Mouse (Mus musculus): ENCODE data around the gene Tmem132c. TPM values are rescaled to one million over a fixed set of nuclear protein-coding genes. Genes with fewer than 3 reads are reported as not detected.
"Not testable (repeated sequence)": the region's sequence is repeated elsewhere in the genome, so short reads cannot be mapped to it uniquely, and the experiment has no call there.

The Tmem132c gene
- total RNA-seq, 4 experiments from 2014 or later: 0.06 to 0.30 (median 0.20) TPM

DNA sequence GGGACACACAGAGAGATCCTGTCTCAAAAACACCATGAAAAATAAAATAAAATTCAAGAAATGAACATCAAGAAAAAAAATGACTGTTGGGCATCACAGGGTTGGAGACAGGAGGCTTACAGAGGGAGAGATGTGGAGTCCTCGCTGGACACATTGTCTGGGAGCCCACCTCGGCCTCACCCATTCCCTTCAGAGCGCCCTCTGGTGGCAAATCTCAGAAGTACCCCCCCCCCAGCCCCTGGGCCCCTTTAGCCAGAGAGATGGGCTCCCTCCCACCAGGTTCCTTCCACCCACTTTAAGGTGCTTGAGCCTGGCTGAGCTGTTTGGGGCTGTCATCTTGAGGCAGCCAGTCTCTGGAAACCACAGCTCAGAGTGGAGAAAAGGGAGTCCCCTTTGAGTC is 99.5 kb downstream of the Tmem132c start:
- no peak for DNase-seq (ENCODE audit: low spot score)

GRCm38 (mm10) chr5:127344721-127345120 is 103.1 kb downstream of the Tmem132c start:
- no peak for DNase-seq (ENCODE audit: low spot score)

GRCm38 (mm10) chr5:127346364-127346763 is 104.8 kb downstream of the Tmem132c start:
- no peak for DNase-seq (ENCODE audit: low spot score)

- DNase-seq (ENCODE audit: low spot score): no peak
Measured at GRCm38 (mm10) chr5:127347053-127347748, 105.6 kb downstream of the Tmem132c start.

DNA sequence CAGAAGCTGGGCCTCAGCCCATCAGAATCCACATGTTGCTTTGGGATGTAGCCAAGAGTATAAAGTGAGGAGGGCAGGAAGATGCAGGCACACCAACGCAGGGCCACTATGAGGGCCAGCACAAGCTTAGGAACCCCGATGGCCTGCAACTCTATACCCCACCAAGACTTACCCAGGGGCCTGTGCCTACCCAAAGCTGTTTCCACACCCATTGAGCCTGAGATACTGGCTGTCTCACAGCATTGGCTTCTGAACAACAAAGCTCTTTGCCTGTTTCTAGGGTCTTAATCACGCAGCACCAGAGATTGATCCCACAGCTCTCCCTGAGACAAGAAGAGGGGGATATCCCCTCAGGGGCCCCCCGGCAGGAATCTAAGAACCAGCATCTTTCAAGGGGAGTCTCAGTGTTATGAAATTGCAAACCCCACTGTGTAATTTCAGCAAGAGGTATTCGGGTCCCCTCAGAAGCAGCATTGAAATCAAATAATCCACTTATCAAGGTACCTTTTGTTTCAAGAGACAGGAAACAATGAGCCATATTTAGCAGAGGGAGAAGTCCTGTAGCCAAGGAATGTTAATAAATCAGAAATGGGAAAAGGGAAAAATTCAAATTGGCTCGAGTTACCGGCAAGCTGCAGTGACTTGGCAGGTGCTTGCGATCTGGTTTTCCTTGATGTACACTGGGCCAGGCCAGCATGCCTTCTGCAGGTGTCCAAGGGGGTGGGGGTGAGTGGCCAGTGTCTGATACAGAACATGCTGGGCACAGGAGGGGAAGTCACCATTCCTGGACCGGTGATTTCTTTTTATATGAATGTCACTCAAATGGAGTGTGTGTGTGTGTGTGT is 107.8 kb downstream of the Tmem132c start:
- no peak for DNase-seq (ENCODE audit: low spot score)

DNA sequence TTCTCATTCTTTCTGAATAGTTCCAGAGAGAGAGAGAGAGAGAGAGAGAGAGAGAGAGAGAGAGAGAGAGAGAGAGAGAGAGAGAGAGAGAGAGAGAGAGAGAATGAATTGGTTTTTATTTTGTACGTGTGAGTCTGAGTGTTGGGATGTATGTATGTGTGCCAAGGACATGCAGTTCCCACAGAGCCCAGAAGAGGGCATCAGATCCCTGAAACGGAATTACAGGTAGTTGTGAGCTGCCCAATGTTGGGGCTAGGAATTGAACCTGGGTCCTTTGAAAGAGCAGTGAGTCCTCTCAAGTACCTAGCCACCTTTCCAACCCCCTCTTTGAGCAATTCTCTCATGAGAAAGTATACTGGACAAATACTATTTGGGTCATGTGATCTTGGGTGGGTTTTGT is 111.4 kb downstream of the Tmem132c start:
- DNase-seq (ENCODE audit: low spot score): no peak

DNA sequence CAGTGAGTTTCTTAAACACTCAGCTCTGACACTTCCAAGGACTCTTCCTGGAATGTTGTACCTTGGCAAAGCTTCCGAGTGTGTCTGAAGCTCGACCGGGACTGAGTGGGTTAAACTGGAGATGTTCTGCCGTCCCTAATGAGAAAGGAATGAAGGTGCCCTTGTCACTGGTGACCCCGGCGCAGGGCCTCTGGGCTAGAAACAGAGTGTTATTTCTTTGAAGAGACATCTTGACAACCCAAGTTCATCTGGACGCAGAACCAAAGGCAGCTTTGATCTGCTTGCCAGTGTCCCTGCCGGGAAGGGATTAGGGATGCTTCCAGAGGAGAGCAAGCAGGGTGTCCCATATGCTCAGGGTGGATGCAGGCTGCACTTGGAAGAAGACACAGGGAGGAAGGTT is 114.2 kb downstream of the Tmem132c start:
- DNase-seq (ENCODE audit: low spot score): no peak

DNA sequence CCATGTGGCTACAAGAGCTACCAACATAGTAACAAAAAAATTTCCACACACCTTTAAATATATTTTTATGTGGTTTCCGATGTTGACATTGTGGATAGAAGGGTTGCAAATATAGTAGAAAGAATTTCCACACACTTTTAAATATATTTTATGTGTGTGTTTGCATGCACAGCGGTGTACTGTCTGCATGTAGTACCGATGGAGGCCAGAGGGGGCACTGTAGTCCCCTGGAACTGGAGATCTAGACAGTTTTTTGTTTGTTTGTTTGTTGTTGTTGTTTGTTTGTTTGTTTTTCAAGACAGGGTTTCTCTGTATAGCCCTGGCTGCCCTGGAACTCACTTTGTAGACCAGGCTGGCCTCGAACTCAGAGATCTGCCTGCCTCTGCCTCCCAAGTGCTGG is 116.3 kb downstream of the Tmem132c start:
- DNase-seq (ENCODE audit: low spot score): not testable (repeated sequence)

DNA sequence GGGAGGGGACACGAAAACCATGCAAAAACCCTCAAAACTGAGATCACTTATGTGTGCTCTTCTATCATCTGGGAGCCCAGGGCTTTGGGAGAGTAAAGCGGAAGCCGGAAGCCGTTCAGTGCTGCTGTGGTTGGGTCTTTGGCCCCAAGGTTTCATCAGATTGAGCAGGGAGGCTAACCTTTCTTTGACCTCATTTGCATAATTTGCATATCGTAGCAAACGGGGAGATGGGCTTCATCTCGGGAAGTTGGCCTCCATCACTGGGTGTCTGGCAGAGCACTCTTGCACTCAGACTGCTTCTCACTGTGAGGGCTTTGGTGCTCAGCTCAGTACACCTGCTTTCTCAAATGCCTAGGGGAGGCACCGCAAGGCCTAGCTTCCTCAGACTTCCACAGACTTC is 119.5 kb downstream of the Tmem132c start:
- DNase-seq (ENCODE audit: low spot score): no peak

GRCm38 (mm10) chr5:127365061-127365460 is 123.5 kb downstream of the Tmem132c start:
- DNase-seq (ENCODE audit: low spot score): no peak

DNA sequence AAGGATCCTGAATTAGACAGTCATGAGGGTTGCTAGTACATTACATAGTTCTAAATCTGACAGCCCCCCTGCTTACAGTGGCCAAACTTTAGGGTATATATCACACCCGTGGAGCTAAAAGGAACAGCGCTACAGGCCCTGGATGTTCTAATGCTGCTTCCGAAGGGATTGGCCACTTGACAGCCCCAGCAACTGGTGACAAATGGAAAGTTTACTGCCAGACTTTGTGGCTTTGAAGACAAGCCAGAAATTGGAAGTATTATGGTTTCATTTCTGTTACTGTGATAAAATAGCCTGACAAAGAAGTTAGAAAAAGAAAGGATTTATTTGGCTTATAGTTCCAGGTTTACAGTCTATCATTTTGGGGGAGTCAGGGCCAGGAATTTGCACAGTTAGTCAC is 126.6 kb downstream of the Tmem132c start:
- DNase-seq (ENCODE audit: low spot score): no peak

DNA sequence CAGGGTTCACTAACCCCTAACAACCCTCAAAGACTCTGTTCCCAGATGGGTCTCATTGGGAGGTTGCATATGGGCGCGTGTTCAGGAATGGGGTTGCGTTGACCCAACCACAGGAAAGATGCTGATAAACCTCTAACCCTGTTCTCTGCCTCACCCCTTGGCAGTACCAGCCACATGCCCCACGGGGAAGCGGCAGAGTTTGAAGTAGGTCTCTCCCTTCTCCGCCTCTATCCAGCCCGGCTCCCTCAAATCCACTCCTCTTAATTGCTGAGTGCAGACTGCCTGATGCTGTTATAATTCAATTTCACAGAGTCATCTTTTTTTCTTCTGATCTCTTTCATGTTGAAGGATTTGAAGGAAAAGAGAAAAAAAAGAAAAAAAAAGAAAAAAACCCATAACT is 128.2 kb downstream of the Tmem132c start:
- no peak for DNase-seq (ENCODE audit: low spot score)

GRCm38 (mm10) chr5:127370503-127370902 is 128.9 kb downstream of the Tmem132c start:
- no peak for DNase-seq (ENCODE audit: low spot score)

DNA sequence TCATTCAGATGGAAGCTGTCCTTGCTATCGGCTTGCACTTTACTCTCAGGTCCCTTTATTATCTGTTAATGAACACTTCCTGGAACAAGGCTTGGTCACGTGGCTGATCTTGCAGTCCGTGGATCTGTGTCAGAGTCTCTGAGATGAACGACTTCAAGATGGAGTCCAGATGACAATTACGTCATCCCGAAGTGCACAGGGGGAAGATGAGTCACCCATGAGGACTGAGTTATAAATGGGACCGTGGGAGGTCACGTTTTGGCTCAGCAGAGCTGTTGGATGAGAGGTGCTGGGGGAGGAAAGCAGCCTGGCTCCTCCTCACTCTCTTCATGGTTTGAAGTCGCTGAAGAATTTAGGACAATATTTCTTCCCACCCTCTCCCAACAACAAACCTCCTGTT is 132.6 kb downstream of the Tmem132c start:
- peak; percentile 22 for DNase-seq (ENCODE audit: low spot score)

DNA sequence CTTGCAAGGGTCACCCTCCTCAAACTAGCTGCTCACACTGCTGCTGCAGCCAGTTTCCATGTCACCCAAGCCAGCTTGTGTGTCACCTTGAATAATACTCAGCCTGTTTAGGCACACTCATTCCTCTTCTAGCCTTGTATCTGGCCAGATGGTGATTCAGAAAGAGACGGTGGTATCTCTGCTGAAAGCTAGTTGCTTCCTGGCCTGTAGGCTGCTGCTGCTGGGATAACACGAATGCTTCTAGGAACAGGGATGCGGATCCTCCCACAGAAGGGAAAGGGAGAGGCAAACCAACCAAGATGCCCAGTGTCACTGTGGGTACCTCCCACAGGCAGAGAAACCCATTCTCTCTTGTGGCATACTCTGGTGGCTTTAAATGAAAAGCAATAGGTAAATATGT is 134.0 kb downstream of the Tmem132c start:
- no peak for DNase-seq (ENCODE audit: low spot score)

DNA sequence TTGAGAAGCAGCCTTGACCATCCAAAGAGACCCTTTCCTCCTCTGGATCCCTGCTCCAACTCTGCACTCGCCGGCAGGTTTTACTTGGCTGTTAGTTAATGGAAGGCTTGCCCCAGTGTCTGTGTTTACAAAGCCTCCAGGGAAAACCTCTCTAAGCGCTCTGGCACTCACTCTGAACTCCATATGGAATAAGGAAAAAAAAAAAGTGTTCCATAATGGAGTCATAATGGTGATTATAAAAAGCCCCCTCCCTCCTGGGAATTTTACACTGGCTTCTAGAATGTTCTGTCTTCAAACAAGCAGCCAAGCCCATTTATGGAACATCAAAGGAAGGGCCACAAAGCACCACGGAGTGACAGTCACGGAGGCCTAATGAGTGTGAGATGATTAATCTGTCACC is 136.9 kb downstream of the Tmem132c start:
- no peak for DNase-seq (ENCODE audit: low spot score)

DNA sequence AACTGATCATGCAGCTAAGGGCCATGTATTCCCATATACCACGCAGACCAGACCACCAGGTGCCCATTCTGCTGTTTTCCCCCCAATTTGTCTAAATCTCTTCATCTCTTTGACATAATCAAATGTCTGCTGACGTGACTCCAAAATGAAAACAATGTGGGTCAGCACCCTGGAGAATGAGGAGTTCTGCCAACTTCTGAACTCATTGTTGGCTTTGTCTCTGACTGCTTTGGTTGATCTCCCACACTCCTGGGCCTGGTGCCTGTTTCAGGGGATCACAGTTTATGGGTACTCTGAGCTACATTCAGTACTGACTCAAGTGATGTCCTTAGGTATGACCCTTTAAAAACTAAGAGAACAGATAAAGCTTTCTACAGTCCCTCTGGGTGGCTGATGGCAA is 137.7 kb downstream of the Tmem132c start:
- no peak for DNase-seq (ENCODE audit: low spot score)

- no peak for DNase-seq (ENCODE audit: low spot score)
Measured at GRCm38 (mm10) chr5:127381216-127381615, 139.6 kb downstream of the Tmem132c start.

DNA sequence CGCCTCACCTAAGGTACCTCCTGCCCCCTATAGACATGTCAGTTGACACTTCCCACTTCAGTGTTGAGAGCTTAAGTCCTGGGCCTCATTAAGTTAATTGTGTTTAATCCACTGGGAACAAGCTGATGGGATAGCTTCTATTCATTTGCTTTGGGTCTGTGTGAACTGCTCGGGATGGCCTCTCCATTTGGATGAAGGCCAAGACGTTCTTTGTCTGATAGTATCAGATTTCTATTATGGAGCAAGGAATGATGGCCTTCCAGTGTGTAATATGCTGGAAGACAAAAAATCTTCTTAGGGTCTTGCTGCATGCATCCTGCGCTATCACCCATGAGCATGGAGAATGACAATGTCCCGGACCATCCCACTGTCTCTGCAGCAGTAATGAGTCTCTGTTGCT is 141.0 kb downstream of the Tmem132c start:
- no peak for DNase-seq (ENCODE audit: low spot score)

- DNase-seq (ENCODE audit: low spot score): no peak
Measured at GRCm38 (mm10) chr5:127391187-127391586, 149.6 kb downstream of the Tmem132c start.

DNA sequence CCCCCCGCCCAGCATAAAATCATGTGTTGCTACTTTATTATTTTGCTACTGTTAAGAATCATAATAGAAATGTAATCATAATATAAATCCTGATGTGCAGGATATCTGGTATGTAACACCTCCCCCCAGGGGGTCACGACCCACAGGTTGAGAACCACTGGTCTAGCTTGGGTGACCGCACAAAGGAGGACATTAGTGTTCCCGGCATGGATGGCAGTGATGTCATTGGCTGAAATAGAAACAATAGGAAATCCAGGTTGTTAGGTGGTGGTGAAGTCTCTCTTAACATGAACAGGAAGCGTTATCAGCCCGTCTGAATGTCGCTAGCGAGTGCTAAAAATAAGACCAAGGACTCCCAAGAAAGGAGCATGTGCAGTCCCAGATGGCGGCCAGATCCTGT is 155.3 kb downstream of the Tmem132c start:
- no peak for DNase-seq (ENCODE audit: low spot score)

- no peak for DNase-seq (ENCODE audit: low spot score)
Measured at GRCm38 (mm10) chr5:127398010-127398409, 156.4 kb downstream of the Tmem132c start.

DNA sequence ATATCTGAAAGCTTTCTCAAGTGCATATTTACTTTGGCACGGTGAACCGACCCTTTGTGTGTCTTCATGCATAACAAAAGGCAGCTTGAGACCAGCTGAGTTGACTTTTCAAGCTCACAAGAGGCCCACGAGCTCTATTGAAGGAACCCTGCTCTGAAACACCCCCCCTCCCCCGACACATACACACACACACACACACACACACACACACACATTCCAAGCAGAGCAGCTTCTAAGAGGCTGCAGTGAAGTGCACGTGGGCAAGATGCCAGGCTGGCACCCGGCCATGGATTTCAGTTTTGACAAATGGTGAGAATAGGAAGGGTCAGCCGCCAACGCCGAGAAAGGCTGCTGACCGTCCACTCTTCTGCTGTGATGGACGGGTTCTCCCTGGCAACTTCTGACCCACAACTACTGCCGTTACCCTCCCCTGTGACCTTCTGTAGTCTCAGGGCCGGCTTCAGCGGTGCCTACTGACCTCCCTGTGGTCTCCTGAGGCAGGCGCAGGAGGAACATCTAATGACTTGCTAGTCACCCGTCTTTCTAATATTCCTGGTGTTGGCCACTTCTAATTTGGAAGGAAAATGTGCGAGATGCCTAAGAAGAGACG is 163.9 kb downstream of the Tmem132c start:
- DNase-seq (ENCODE audit: low spot score): peak; percentile 11

All from heart, adult 8-10 months (tissue).